Mouse (Mus musculus) bone marrow, adult 2 months (tissue): Measurements from ENCODE around the gene Adad1.

ENCODE experiments used
- CTCF ChIP-seq: fragments of 200-500 bp; IDR thresholded peaks from 2 replicates; pipeline ENCODE4 v1.5.1; 2011; ENCODE audit warnings: low read length, control low read depth; ENCODE audit not compliant: control insufficient read depth, insufficient read depth
- POLR2A ChIP-seq: fragments of 200-500 bp; IDR thresholded peaks from 2 replicates; pipeline ENCODE4 v1.6.1; 2011; ENCODE audit warnings: low read depth, mild to moderate bottlenecking, control low read depth, low read length, borderline replicate concordance; ENCODE audit not compliant: control insufficient read depth

- TF ChIP-seq CTCF (no peak), POLR2A (no peak)
These were observed 83.5 kb downstream of the Adad1 start for GRCm38 (mm10) chr3:37146810-37147209.
